Mouse (Mus musculus): ENCODE results near the gene Ndufs3. TPM values are rescaled to one million over a fixed set of nuclear protein-coding genes. Genes with fewer than 3 reads are reported as not detected.
A peak's percentile ranks its signal among the peaks of the same experiment; 100 is the strongest.

Gene Ndufs3
- polyA plus RNA-seq, 2 experiments = 79.0 to 138 TPM

GRCm38 (mm10) chr2:90874025-90874424 lies 30.6 kb downstream of the Ndufs3 start:
- Histone ChIP-seq H3K4me1 (replicated peaks; ENCODE audit: control insufficient read depth in 2 of 2, insufficient read depth in 2 of 2, low read length in 1 of 2) (peaks cover 20 to 24% of the 10 kb centered on the region in 2 experiments), H3K9me3 (ENCODE audit: control insufficient read depth, low read length) (no peaks in the 10 kb centered on the region), H3K36me3 (replicated peaks; ENCODE audit: control insufficient read depth, insufficient read depth, low read depth) (no peaks in the 10 kb centered on the region), H3K4me2 (ENCODE audit: low read depth) (no peak overlapping the region), H3K27me3 (ENCODE audit: control insufficient read depth, insufficient read depth, low read length) (no peaks in the 10 kb centered on the region), H3K9ac (replicated peaks) (no peak overlapping the region), H3K4me3 (ENCODE audit: insufficient read depth in 1 of 2, low read depth in 2 of 2, low read length in 2 of 2) (no peak overlapping the region), H3K27ac (no peak overlapping the region)
- TF ChIP-seq CTCF (IDR thresholded peaks at IDR 0.05; ENCODE audit: low read depth) = no peak
- TF ChIP-seq EP300 (IDR thresholded peaks at IDR 0.05; ENCODE audit: low read depth) = no peak
- no peak for ATAC-seq (ENCODE audit: insufficient read depth)
- no peak for DNase-seq (ENCODE audit: low read depth in 3 of 3, low spot score in 3 of 3)
- 74% methylated on average over 1 of the region's 1 CpGs for WGBS (ENCODE audit: insufficient replicate concordance)

- DNase-seq (ENCODE audit: low read depth in 3 of 3, low spot score in 3 of 3) (no peak), ATAC-seq (ENCODE audit: insufficient read depth) (no peak)
- Histone ChIP-seq H3K4me2 (ENCODE audit: low read depth) (peak overlapping the region; percentile 70), H3K4me1 (replicated peaks; ENCODE audit: control insufficient read depth in 2 of 2, insufficient read depth in 2 of 2, low read length in 1 of 2) (peaks cover 27 to 41% of the 10 kb centered on the region in 2 experiments), H3K9ac (replicated peaks) (peak overlapping the region; percentile 23), H3K9me3 (ENCODE audit: control insufficient read depth, low read length) (no peaks in the 10 kb centered on the region), H3K4me3 (ENCODE audit: insufficient read depth in 1 of 2, low read depth in 2 of 2, low read length in 2 of 2) (no peak overlapping the region), H3K27me3 (ENCODE audit: control insufficient read depth, insufficient read depth, low read length) (no peaks in the 10 kb centered on the region), H3K27ac (peak overlapping the region; percentile 91), H3K36me3 (replicated peaks; ENCODE audit: control insufficient read depth, insufficient read depth, low read depth) (peaks cover 3% of the 10 kb centered on the region; the same call in 1 of the 2 replicates)
- WGBS (ENCODE audit: insufficient replicate concordance) = 63% methylated on average over 8 of the region's 8 CpGs
- no peak for TF ChIP-seq CTCF (IDR thresholded peaks at IDR 0.05; ENCODE audit: low read depth)
- TF ChIP-seq EP300 (IDR thresholded peaks at IDR 0.05; ENCODE audit: low read depth) = no peak
Observed at GRCm38 (mm10) chr2:90871180-90871961, 33.3 kb downstream of the Ndufs3 start.

GRCm38 (mm10) chr2:90870136-90870601 lies 34.5 kb downstream of the Ndufs3 start:
- TF ChIP-seq EP300 (IDR thresholded peaks at IDR 0.05; ENCODE audit: low read depth) (peak; percentile 84), CTCF (IDR thresholded peaks at IDR 0.05; ENCODE audit: low read depth) (peak; percentile 7; the same call in 1 of the 2 replicates)
- Histone ChIP-seq H3K27ac (peak overlapping the region; percentile 91), H3K9ac (replicated peaks) (peak overlapping the region; percentile 60), H3K4me3 (ENCODE audit: insufficient read depth in 1 of 2, low read depth in 2 of 2, low read length in 2 of 2) (peak overlapping the region in 1 of 2 experiments; percentile 25; a peak in 1 of 4 replicates), H3K27me3 (ENCODE audit: control insufficient read depth, insufficient read depth, low read length) (no peaks in the 10 kb centered on the region), H3K4me2 (ENCODE audit: low read depth) (peak overlapping the region; percentile 70), H3K9me3 (ENCODE audit: control insufficient read depth, low read length) (no peaks in the 10 kb centered on the region), H3K4me1 (replicated peaks; ENCODE audit: control insufficient read depth in 2 of 2, insufficient read depth in 2 of 2, low read length in 1 of 2) (peaks cover 27 to 41% of the 10 kb centered on the region in 2 experiments), H3K36me3 (replicated peaks; ENCODE audit: control insufficient read depth, insufficient read depth, low read depth) (peaks cover 11% of the 10 kb centered on the region)
- peak; percentile 57 to 70 (median 69) for DNase-seq (ENCODE audit: low read depth in 3 of 3, low spot score in 3 of 3)
- WGBS (ENCODE audit: insufficient replicate concordance) = 2% methylated on average over 4 of the region's 4 CpGs
- peak; percentile 91 for ATAC-seq (ENCODE audit: insufficient read depth)

- Histone ChIP-seq H3K4me1 (replicated peaks; ENCODE audit: control insufficient read depth in 2 of 2, insufficient read depth in 2 of 2, low read length in 1 of 2) (peaks cover 27 to 36% of the 10 kb centered on the region in 2 experiments), H3K4me2 (ENCODE audit: low read depth) (no peak overlapping the region), H3K36me3 (replicated peaks; ENCODE audit: control insufficient read depth, insufficient read depth, low read depth) (peaks cover 24% of the 10 kb centered on the region), H3K9me3 (ENCODE audit: control insufficient read depth, low read length) (no peaks in the 10 kb centered on the region), H3K27me3 (ENCODE audit: control insufficient read depth, insufficient read depth, low read length) (no peaks in the 10 kb centered on the region), H3K4me3 (ENCODE audit: insufficient read depth in 1 of 2, low read depth in 2 of 2, low read length in 2 of 2) (no peak overlapping the region), H3K9ac (replicated peaks) (no peak overlapping the region), H3K27ac (no peak overlapping the region)
- DNase-seq (ENCODE audit: low read depth in 3 of 3, low spot score in 3 of 3) (peak; percentile 59 to 67 (median 59)), ATAC-seq (ENCODE audit: insufficient read depth) (peak; percentile 38; the same call in 1 of the 2 replicates)
- TF ChIP-seq EP300 (IDR thresholded peaks at IDR 0.05; ENCODE audit: low read depth) (no peak), CTCF (IDR thresholded peaks at IDR 0.05; ENCODE audit: low read depth) (peak; percentile 98)
- WGBS (ENCODE audit: insufficient replicate concordance) = 23% methylated on average over 3 of the region's 3 CpGs
Observed at GRCm38 (mm10) chr2:90866524-90866923, 38.1 kb downstream of the Ndufs3 start.

- Histone ChIP-seq H3K27me3 (ENCODE audit: control insufficient read depth, insufficient read depth, low read length) (no peaks in the 10 kb centered on the region), H3K4me1 (replicated peaks; ENCODE audit: control insufficient read depth in 2 of 2, insufficient read depth in 2 of 2, low read length in 1 of 2) (peaks cover 7 to 17% of the 10 kb centered on the region in 2 experiments), H3K9me3 (ENCODE audit: control insufficient read depth, low read length) (no peaks in the 10 kb centered on the region), H3K36me3 (replicated peaks; ENCODE audit: control insufficient read depth, insufficient read depth, low read depth) (peaks cover 42% of the 10 kb centered on the region), H3K4me2 (ENCODE audit: low read depth) (no peak overlapping the region), H3K4me3 (ENCODE audit: insufficient read depth in 1 of 2, low read depth in 2 of 2, low read length in 2 of 2) (no peak overlapping the region), H3K27ac (no peak overlapping the region), H3K9ac (replicated peaks) (no peak overlapping the region)
- no peak for DNase-seq (ENCODE audit: low read depth in 3 of 3, low spot score in 3 of 3)
- no peak for ATAC-seq (ENCODE audit: insufficient read depth)
- TF ChIP-seq CTCF (IDR thresholded peaks at IDR 0.05; ENCODE audit: low read depth) (no peak), EP300 (IDR thresholded peaks at IDR 0.05; ENCODE audit: low read depth) (no peak)
Observed at GRCm38 (mm10) chr2:90864184-90864583, 40.4 kb downstream of the Ndufs3 start.

Data from liver, embryonic 14.5 days (tissue).